Mouse (Mus musculus): Measurements from ENCODE around the gene Ptprq.

The Ptprq gene

DNA sequence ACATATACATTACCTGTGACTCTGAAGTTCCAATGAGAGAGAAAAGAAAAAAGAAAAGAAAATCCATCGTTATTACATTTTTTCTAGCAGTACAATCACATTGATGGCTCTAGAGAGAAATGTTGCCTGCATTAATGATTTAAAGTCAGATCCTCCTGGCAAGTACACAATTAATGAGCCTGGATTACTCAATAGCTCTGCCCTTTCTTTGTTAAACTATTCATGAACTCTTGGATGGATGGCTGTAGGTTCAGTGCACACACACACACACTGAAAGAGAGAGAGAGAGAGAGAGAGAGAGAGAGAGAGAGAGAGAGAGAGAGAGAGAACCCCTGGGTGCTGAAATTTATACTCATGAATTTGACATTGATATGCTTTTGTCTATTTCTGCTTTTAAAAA, at the start of gene Ptprq:
Ptprq (minus strand) TSS at position 246 of the 400 bp plus-strand sequence.
- DNase-seq (ENCODE audit: low spot score): no peak

DNA sequence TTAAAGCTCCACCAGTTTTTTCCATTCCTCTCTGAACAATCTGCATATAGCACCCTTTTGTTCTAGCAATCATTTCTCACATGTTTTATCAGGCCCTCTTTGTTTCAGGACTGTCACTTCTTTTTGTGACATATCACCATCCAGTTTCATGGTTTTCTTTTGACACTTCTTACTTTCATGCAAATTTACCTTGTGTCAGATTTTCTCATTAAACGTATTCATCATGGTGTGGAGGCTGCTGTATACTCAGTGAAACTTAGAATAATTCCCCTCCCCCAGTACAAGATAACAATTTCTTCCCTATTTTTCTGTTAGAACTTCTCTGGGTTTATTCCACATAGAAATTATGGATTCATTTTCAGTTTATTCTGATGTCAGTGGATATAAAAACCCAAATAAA, 39.8 kb upstream of the Ptprq start:
- no peak for DNase-seq (ENCODE audit: low spot score)

DNA sequence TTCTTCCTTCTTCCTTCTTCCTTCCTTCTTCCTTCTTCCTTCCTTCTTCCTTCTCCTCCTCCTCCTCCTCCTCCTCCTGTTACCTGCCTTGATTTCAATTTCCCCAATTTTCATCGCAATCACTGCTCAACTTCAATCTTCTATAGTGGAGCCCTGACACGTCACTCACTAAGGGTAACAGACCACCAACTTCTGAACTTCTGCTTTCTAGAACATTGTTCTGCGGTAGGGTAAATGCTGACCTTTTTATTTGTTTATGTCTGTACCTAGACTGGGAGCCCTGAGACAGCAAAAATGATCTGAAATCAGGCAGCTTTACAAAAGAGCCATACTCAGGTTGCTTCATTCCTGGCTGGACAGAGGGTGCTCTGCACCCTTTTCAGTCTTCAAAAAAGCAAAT, 33.6 kb upstream of the Ptprq start:
- no peak for DNase-seq (ENCODE audit: low spot score)

DNA sequence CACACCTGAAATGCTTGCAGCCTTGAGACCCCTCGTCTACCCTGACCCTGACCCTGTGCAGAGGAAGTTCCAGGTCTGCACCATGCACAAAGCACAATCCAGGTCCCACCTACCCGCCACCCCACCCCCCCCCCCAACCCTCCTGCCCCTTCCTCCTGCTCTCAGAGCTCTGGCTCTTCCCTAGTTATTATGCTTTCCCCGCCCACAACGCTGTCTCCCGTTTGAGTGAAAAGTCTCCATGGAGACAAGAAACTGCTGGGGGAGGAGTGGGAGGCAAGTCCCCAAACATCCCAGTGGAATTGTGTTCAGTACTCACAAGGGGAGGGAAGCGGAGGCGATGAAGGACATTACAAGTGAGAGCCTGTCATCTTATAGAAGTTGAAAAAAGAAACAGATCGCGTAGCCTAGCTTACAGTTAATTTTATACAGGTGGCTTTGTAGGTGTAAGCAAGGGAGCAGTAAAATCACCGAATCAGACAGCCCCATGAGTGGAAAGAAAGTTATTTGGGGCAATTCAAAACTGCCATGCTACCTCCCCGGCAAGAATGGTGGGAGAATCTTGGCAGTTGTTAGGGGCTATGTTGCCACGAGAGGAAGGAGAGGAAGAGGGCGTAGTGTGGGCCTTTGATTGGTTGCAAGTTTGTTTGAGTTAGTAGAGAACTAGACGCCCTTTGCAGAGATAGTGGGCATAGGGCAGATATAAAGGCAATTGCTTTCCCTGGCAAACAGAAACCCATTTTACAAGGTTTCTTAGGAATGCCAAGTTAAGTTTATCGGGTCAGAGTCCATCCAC, 32.7 kb upstream of the Ptprq start:
- no peak for DNase-seq (ENCODE audit: low spot score)

DNA sequence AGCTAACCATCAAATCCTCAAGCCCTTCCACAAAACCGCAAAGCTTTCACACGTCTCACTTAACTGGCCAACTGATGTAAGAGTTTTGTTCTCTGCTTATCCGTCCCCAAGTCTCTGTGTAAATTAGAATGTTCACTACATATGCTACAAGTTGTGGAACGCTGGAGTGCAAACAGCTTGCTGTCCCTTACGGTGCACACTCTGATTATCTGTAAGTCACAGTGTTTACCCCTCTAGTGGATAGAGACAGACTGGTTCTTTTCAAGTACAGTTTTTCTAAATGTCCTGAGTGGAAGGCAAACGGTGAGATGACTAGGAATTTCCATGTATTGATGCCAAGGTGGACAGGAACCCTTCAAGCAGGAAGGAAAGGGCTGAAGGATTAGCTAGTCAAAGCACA, 32.1 kb upstream of the Ptprq start:
- DNase-seq (ENCODE audit: low spot score): no peak

DNA sequence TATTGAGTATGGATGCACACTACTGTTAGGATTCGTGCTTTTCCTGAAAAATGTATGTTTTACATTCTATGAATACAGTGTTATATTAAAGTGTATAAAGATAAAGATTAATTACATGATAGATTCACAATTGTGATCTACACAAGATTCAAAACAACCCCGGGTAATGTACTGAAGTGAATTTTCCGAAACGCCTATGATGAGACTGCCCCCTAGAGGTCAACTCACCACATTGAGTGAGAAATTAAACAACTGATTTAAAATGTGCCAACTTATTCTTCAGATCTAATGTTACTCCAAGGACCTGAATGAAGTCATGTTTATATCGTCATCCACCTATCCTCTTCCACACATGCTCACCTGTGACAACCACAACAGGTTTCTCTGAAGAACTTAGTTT, 27.7 kb upstream of the Ptprq start:
- no peak for DNase-seq (ENCODE audit: low spot score)

DNA sequence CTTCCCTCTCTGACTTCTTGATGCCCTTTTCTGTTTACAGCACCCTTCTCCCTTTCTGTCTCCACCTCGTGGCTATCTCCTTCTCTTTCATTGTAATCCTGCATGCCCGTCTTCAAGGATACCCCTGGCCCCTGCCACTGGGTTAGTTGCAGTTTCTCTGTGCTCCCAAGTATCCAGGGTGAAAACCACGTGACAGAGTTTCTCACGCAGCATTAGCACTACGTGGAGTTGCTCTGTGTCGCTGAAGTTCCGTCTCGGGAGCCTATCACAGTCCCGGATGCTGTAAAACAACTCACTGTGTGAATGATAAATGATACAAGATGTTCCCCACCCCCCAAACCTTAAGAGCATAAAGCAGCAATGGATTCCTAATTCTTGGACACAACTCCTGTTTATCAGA, 26.9 kb upstream of the Ptprq start:
- DNase-seq (ENCODE audit: low spot score): no peak

DNA sequence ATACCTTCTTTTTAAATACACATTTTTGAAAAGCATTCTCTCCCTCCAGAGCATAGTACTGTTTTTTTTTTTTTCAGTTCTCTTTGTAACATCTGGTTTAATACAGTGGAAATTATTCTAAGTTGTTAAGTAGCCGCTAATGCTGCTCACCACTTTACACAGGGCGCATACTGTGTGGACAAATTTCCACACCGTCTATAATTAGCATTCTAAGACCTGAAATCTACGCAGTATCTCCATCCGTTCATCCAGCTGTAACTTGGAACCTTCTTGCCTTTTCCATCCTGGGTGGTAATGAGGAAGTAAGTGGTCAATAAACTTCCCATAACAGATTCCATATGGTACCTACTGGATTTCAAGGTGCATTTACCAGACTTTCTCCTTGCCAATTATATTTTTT, 20.0 kb upstream of the Ptprq start:
- DNase-seq (ENCODE audit: low spot score): no peak

DNA sequence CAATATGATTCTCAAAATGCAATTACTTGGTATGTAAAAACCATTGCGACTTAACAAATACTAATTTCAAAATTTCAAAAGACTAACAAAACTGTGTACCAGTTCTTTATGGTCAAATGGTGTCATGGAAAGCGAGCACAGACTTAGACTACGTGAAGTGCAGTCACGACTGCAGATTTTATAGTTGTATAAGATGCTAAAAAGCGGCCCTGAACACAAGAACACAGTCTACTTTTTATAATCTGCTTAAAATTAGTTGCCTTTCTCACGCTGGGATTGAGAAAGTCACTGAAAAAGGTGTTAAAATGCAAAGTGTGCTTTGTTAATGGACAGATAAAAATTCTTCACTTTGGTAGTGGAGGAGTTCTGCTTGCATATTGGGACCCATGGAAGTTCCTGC, 17.9 kb upstream of the Ptprq start:
- no peak for DNase-seq (ENCODE audit: low spot score)

DNA sequence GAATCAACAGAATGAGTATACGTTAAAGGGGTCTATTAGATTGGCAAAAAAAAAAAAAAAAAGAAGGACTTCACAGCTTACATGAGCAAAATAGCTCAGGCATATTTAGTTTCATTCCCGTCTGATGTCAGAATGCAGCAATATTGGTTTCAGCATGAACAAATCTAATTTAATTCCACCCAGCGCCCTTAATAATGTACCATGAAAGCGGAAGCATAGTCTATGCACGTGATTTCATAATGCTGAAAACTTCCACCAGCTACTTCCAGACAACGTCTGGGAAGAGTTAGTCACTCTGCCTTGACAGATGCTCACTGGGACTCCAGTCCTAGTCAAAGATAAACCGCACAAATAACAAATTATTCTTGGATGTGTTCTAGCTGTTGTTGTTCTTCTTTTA, 15.6 kb upstream of the Ptprq start:
- DNase-seq (ENCODE audit: low spot score): no peak

DNA sequence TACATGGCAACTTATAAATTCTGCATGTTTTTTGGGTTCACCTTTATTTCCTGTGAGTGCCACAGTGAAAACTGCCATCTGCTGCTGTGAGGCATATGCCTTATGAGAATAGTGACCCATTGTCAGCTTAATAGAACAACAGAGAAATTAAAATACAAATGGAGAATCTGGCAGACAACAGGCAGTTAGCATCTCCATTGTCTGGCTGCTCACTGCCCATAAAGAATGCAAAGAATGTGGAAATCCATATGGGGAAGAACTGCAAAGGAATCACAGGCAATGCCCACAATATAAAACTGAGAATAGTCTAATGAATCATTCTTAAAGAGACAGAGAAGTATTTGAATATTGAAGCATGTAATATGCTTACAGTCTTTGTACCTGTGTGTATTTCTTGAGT, 14.5 kb upstream of the Ptprq start:
- no peak for DNase-seq (ENCODE audit: low spot score)

DNA sequence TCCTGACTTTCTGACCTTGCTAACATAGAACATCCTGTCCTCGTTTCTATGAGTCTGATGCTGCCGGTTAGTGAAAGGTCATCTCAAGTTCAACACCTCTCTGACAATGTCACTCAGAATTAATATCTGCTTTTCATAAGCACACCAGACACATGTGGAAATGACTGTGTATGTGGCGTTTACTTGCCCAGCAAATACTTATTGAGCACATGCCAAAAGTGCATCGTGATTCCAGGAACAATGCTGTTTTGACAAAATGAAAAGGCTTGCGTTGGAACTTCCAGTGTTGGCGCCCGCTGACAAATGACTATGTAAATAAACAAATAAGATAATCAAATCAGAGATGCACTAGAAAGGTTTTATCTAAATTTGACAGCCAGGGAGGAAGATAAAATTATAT, 5.8 kb upstream of the Ptprq start:
- no peak for DNase-seq (ENCODE audit: low spot score)

DNA sequence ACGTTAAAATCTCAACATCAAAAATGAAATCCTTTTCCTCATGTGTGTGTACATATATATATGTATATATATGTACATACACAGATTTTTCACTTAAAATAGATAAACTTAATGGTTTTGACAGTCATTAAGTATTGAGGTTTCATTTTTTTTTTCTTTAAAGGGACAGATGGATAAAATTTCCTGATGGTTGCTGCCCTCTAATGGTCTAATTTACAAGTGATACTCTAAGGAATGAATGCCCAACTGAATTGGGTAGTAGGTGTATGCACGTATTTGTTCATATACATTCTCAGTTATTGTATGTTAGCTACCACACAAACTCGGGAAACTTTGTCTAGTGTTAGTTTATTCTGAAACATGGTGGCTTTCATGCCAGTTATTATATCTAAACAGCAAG, 15.4 kb downstream of the Ptprq start:
- DNase-seq (ENCODE audit: low spot score): no peak

DNA sequence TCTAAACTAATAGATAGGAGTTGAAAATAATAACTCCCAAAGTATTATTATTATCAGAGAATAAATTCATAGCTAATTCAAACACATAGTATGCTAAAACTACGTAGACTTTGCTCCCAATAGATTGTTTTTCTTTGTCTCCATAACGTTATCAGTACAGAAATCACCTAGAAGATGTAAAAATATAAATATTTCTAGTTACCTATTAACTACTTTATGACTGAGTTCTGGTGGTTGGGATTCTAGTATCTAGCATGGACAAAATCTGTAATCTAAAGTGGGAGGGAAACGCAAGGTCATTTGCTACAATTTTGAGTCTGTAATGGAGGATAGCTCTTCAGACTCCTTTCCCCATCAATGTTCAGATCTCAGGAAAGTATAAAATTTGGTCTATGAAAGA, 18.9 kb downstream of the Ptprq start:
- DNase-seq (ENCODE audit: low spot score): no peak

DNA sequence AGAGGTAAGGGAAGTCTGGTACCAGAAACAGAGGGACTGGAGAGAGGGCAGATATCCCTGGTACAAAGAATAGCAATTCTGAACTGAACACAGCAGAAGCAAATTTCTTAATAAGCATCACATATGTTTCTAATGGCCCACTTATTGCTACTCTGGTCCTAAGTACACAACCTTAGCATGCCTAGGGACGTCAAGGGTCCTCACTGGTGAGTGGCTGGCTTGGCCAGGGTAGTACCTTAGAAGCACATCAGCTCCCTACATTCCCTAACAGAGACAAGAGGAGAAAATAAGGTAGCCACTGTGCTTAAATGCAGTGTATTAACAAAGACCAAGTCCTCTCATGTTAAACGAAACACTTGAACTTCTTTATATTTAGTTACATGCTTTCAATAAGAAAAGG, 21.1 kb downstream of the Ptprq start:
- no peak for DNase-seq (ENCODE audit: low spot score)

DNA sequence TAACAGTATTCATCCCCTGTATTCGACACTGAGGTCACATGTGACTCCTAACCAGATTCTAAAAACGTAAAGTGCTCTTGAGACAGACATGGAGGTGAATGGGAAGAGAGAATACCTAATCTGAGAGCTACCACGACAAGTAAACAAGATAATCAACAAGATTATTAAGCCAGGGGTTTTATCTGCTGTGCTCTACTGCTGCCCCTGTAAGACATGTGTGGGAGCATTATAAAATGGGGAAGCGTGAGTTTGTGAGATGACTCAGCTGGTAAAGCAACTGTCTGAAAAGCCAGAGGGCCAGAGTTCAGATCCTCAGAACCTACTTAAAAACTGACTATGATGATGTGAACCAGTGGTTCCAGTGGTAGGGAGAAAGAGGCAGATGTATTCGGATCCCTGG, 22.7 kb downstream of the Ptprq start:
- DNase-seq (ENCODE audit: low spot score): no peak

DNA sequence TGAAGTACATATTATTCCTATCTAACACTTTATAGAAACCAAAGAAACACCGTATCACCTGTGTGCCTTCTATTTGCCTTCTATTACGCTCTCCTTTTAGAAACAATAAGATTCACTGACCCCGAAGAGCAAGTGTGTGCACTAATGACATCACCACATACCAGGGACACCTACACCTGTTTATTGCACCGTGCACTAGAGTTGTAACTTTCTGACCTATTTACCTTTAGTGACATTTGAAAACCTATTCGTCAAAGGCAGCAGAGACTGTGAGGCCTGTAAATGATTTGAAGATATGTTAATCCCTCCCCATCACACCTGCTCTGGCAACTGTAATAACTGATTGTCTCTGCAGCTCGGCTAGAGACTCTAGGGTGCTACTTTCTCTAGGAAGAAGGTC, 32.5 kb downstream of the Ptprq start:
- DNase-seq (ENCODE audit: low spot score): no peak

DNA sequence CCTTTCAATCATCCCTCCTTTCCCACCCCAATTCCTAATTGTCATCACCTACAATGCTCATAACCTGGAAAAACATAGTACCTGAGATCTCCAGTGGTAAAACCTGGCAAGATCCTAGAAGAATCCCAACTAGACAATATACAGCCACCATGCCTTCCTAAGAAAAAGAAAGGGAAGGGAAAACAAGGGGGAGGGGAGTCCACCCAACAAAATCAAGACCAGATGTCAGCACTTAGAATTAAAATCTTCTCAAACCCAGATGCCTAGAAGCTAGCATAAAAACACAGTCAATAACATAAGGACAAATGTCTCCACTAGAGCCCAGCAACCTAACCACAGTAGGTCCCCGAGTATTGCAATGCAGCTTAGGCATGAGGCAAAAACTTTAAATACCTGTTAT, 43.9 kb downstream of the Ptprq start:
- DNase-seq (ENCODE audit: low spot score): no peak

DNA sequence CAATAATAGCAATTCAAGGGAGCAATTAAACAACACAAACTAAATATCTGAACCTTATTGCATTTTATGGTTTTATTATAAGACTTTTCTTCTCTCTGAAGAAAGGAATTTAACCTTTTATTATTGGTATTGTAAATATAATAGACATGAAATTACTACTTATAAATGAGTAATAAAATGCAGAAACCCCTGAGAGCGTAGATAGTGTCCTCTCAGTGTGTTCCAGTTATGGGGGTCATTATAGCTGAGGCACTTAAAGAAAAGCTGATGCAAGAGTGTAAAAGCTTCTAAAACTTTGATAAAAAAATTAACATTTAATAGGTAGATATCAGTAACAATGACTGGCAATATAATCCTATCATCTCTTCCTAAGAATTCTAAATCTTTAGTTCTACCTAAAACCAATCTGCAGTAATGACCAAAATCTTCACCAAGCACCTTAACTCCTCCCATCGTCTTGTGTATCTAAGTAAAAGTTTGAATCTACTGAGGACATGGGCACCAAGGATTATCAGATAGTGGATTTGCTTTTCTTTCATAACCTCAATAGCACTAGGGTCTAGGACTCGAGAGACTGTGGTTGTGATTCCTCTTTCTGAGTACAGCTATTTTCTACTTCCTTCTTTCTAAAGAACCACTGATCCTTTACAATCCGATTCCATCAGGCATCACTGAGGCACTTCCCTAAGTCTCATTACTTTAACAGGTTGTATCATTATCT, 51.3 kb downstream of the Ptprq start:
- DNase-seq (ENCODE audit: low spot score): no peak

DNA sequence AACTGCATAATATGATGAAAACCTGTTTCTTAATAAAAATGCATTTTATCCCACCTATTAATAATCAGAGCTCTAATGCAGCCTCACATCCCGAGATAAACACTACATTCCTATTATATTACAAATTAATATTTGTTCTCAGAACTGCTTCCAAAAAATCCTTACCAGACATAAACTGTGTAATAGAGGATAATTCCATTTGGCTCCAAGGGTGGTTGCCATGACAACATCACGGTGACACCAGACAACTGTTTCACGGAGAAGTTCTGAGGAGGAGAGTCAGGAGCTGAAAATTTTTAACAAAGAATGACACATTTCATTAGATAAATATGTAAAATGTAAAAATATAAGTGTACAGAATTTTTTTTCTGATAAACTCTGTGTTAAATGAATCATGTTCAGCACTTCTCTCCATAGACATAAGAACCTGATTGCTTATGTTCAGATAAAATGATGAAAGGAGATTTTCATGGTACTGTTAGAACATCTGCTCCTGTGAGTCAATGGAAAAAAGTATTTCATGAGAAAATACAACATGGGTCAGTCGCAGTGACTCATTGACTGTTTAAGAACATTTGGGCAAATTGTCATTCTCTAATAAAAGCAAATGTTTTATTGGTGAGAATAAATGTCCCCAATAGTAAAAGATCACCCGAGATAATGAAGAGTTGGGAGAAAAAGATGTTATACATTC, 57.3 kb downstream of the Ptprq start:
- no peak for DNase-seq (ENCODE audit: low spot score)

DNA sequence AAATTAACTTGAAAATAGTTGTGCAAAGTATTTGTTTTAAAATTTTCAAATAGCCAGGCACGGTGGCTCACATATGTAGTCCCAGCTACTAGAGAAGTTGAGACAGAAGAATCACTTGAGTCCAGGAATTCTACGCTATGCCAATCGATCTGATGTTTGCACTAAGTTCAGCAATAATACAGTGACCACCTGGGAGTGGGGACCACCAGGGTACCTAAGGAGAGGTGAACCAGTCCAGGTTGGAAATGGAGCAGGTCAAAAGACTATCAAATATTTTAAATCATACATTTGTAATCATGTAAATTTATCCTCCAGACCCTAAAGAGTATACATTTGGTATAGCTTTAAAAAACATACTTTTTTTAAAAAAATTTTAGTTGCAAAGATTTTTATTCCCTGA, 57.9 kb downstream of the Ptprq start:
- no peak for DNase-seq (ENCODE audit: low spot score)

DNA sequence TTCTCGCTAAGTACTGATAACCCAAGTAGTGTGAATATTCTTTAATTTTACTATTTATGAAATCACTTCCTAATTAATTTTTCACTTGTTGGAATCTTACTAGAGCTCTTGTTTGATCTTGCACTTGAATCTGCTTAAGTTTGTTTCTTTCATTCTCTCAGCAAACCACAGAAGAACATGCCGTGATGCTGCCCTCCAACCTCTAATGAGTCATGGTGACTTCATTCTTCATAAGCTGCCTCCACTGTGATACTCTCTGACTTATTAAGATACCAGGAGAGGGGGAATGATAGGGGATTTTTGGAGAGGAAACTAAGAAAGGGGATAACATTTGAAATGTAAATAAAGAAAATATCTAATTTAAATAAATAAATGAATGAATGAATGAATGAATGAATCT, 60.7 kb downstream of the Ptprq start:
- no peak for DNase-seq (ENCODE audit: low spot score)

DNA sequence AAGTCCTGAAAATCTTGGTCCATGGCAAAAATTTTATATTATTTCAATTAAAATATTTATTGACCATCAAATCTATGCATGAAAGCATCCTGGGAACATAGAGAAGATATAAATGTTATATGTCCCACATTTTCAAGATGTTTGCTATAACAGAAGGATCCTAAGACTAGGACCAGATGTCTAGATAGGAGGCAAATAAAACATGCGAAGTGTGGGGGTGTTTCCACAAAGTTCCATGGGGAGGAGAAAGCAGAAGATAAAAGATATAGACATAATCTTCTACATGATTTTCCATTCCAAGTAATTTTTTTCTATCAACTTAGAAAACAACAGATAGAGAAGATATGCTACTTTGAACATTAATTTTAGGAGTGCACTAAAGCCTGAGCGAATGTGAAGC, 70.2 kb downstream of the Ptprq start:
- no peak for DNase-seq (ENCODE audit: low spot score)

All from ovary, postnatal 36 days (tissue).